Mouse (Mus musculus) left cerebral cortex, postnatal 4 days (tissue): ENCODE measurements at regions not wholly inside any gene's neighbourhood (a gene's known extent, or its start where the extent isn't known, plus 50 kb on each side); places are given as distances from the start of the nearest gene placed in this dataset.

Source experiments
- DNase-seq: peaks from one replicate; pipeline ENCODE4 v3.0.0-alpha.2; 2022
- intact Hi-C: fragments of 180-260 bp; cut with DNase I; formaldehyde crosslinking; loops from one replicate; pipeline ENCODE4 v1.15.1; 2025

GRCm38 (mm10) chr7:68974761-68975579 is 225.9 kb upstream of the Arrdc4 start:
- intact Hi-C loops: loop anchor here (5.0 to 10.0 kb wide), 2 partner anchors 1362 to 1390 kb away; partner anchors contain the start of gene Nr2f2
- no peak for DNase-seq

GRCm38 (mm10) chr7:68945886-68946863 is 197.1 kb upstream of the Arrdc4 start:
- intact Hi-C loops: no loop called here
- no peak for DNase-seq

GRCm38 (mm10) chr7:68930627-68931334 is 181.7 kb upstream of the Arrdc4 start:
- DNase-seq: no peak
- intact Hi-C loops: no loop called here

GRCm38 (mm10) chr7:68929669-68930068 is 180.6 kb upstream of the Arrdc4 start:
- intact Hi-C loops: no loop called here
- DNase-seq: no peak

GRCm38 (mm10) chr7:68925640-68926039 is 176.6 kb upstream of the Arrdc4 start:
- intact Hi-C loops: no loop called here
- no peak for DNase-seq

- no peak for DNase-seq
- intact Hi-C loops: no loop called here
Observed at GRCm38 (mm10) chr7:68918632-68919435, 169.8 kb upstream of the Arrdc4 start.

- intact Hi-C loops: no loop called here
Observed at GRCm38 (mm10) chr7:68917876-68918200, 168.8 kb upstream of the Arrdc4 start.

GRCm38 (mm10) chr7:68917137-68917875 is 168.3 kb upstream of the Arrdc4 start:
- DNase-seq: no peak
- intact Hi-C loops: no loop called here

More at GRCm38 (mm10) chr7:68917876-68918200, 168.8 kb upstream of the Arrdc4 start:
- no peak for DNase-seq

GRCm38 (mm10) chr7:68915976-68916375 is 166.9 kb upstream of the Arrdc4 start:
- no peak for DNase-seq

GRCm38 (mm10) chr7:68914344-68914743 is 165.3 kb upstream of the Arrdc4 start:
- peak; percentile 29 for DNase-seq
- intact Hi-C loops: no loop called here

More at GRCm38 (mm10) chr7:68915976-68916375, 166.9 kb upstream of the Arrdc4 start:
- intact Hi-C loops: no loop called here

GRCm38 (mm10) chr7:68911989-68912655 is 163.1 kb upstream of the Arrdc4 start:
- DNase-seq: no peak
- intact Hi-C loops: no loop called here

GRCm38 (mm10) chr7:68911562-68911961 is 162.5 kb upstream of the Arrdc4 start:
- no peak for DNase-seq
- intact Hi-C loops: no loop called here

GRCm38 (mm10) chr7:68909694-68910093 is 160.7 kb upstream of the Arrdc4 start:
- intact Hi-C loops: no loop called here
- no peak for DNase-seq

GRCm38 (mm10) chr7:68908401-68908834 is 159.4 kb upstream of the Arrdc4 start:
- intact Hi-C loops: no loop called here
- no peak for DNase-seq

GRCm38 (mm10) chr7:68907867-68908266 is 158.8 kb upstream of the Arrdc4 start:
- intact Hi-C loops: no loop called here
- no peak for DNase-seq

GRCm38 (mm10) chr7:68906771-68907395 is 157.8 kb upstream of the Arrdc4 start:
- intact Hi-C loops: no loop called here
- DNase-seq: no peak

- DNase-seq: no peak
- intact Hi-C loops: no loop called here
Observed at GRCm38 (mm10) chr7:68905793-68906192, 156.8 kb upstream of the Arrdc4 start.

GRCm38 (mm10) chr7:68886173-68886572 is 137.1 kb upstream of the Arrdc4 start:
- no peak for DNase-seq
- intact Hi-C loops: no loop called here
